Comparison of ENCODE assay signal across 7 mouse cellular contexts in genomic region chr2:165992270-165993172, GRCm38 (mm10). TPM values are rescaled to one million over a fixed set of nuclear protein-coding genes. Genes with fewer than 3 reads are reported as not detected.
A peak's percentile ranks its signal among the peaks of the same experiment; 100 is the strongest.
DNase-seq lines count a peak whose midpoint lies in the region; ATAC-seq and TF ChIP-seq lines count a peak whose summit lies in the region.

Ncoa3 (plus strand) TSS chr2:165992636.

- peak; percentile 88 for ATAC-seq in embryonic facial prominence, embryonic 13.5 days (ENCODE audit: insufficient number of reproducible peaks, insufficient read depth, low FRiP score, low TSS enrichment, low read depth)
- ATAC-seq in limb, embryonic 13.5 days (ENCODE audit: low FRiP score, low read depth), result peak; percentile 93
- peak; percentile 93 for ATAC-seq in midbrain, embryonic 16.5 days

- peak within 1 kb of the TSS; percentile 95 for H3K9ac ChIP-seq in embryonic facial prominence, embryonic 13.5 days
- peak within 1 kb of the TSS; percentile 97 for H3K9ac ChIP-seq in heart, adult 2 months (ENCODE audit: low read depth, low read length)
- H3K9ac ChIP-seq in limb, embryonic 13.5 days, result peak within 1 kb of the TSS; percentile 96
- peak within 1 kb of the TSS; percentile 97 for H3K9ac ChIP-seq in midbrain, embryonic 16.5 days (ENCODE audit: low read depth, low read length)

- H3K36me3 ChIP-seq in embryonic facial prominence, embryonic 13.5 days, result no peaks in the 10 kb centered on the region
- H3K36me3 ChIP-seq in heart, adult 2 months (ENCODE audit: control insufficient read depth, insufficient read depth, low read length), result peaks cover 16% of the 10 kb centered on the region
- H3K36me3 ChIP-seq in limb, embryonic 13.5 days, result no peaks in the 10 kb centered on the region
- no peaks in the 10 kb centered on the region for H3K36me3 ChIP-seq in midbrain, embryonic 16.5 days (ENCODE audit: control insufficient read depth, insufficient read depth, low read length)

- no peaks in the 10 kb centered on the region for H3K9me3 ChIP-seq in embryonic facial prominence, embryonic 13.5 days
- no peaks in the 10 kb centered on the region for H3K9me3 ChIP-seq in limb, embryonic 13.5 days
- H3K9me3 ChIP-seq in midbrain, embryonic 16.5 days (replicated peaks; ENCODE audit: control insufficient read depth, low read length, poor library complexity, severe bottlenecking), result no peaks in the 10 kb centered on the region

- peaks cover 4% of the 10 kb centered on the region for H3K79me2 ChIP-seq in heart, adult 2 months (replicated peaks; ENCODE audit: control insufficient read depth, insufficient read depth, low read length)

- 2% methylated on average over 103 of the region's 103 CpGs for WGBS in embryonic facial prominence, embryonic 13.5 days
- WGBS in heart, adult 2 months, result under 1% methylated on average over 103 of the region's 103 CpGs
- 3% methylated on average over 97 of the region's 103 CpGs for WGBS in limb, embryonic 13.5 days
- WGBS in midbrain, embryonic 16.5 days, result 2% methylated on average over 86 of the region's 103 CpGs

- peak within 1 kb of the TSS; percentile 80 for H3K27ac ChIP-seq in embryonic facial prominence, embryonic 13.5 days
- peak within 1 kb of the TSS; percentile 99 for H3K27ac ChIP-seq in heart, adult 2 months
- H3K27ac ChIP-seq in limb, embryonic 13.5 days, result peak within 1 kb of the TSS; percentile 61
- peak within 1 kb of the TSS; percentile 90 for H3K27ac ChIP-seq in midbrain, embryonic 16.5 days (ENCODE audit: low read length)

- intact Hi-C loops in heart, adult 2 months (cut with DNase I), result loop anchor here (2.0 to 5.0 kb wide), 4 partner anchors 40 to 78 kb away; no protein-coding TSS in a partner anchor

- H3K4me3 ChIP-seq in embryonic facial prominence, embryonic 13.5 days, result peak within 1 kb of the TSS; percentile 96
- H3K4me3 ChIP-seq in heart, adult 2 months, result peak within 1 kb of the TSS; percentile 91
- H3K4me3 ChIP-seq in limb, embryonic 13.5 days, result peak within 1 kb of the TSS; percentile 93
- peak within 1 kb of the TSS; percentile 91 for H3K4me3 ChIP-seq in midbrain, embryonic 16.5 days (ENCODE audit: low read depth, low read length)

- TF ChIP-seq EP300 in heart, adult 2 months (IDR thresholded peaks at IDR 0.05; ENCODE audit: insufficient read depth, low read depth, low read length), result peak; percentile 69

- H3K4me2 ChIP-seq in embryonic facial prominence, embryonic 13.5 days, result peak within 1 kb of the TSS; percentile 96
- peak within 1 kb of the TSS; percentile 82 for H3K4me2 ChIP-seq in limb, embryonic 13.5 days (replicated peaks)
- peak within 1 kb of the TSS; percentile 90 for H3K4me2 ChIP-seq in midbrain, embryonic 16.5 days (ENCODE audit: low read length)

- TF ChIP-seq POLR2A in heart, adult 2 months (IDR thresholded peaks at IDR 0.05; ENCODE audit: insufficient read depth, low read depth, low read length), result peak; percentile 97

- peak; percentile 94 to 98 for DNase-seq in adrenal gland, postnatal 36 days
- DNase-seq in heart, adult 2 months, result peak; percentile 94
- peak; percentile 90 to 91 for DNase-seq in kidney, adult 8-10 months
- DNase-seq in spleen, postnatal 10 days (ENCODE audit: low spot score in 2 of 2), result peak; percentile 79 to 94

- no peaks in the 10 kb centered on the region for H3K27me3 ChIP-seq in embryonic facial prominence, embryonic 13.5 days
- no peaks in the 10 kb centered on the region for H3K27me3 ChIP-seq in heart, adult 2 months (ENCODE audit: control insufficient read depth, insufficient read depth, low read length)
- no peaks in the 10 kb centered on the region for H3K27me3 ChIP-seq in limb, embryonic 13.5 days
- no peaks in the 10 kb centered on the region for H3K27me3 ChIP-seq in midbrain, embryonic 16.5 days (ENCODE audit: control insufficient read depth, insufficient read depth, low read depth, low read length)

- peaks cover 13% of the 10 kb centered on the region for H3K4me1 ChIP-seq in embryonic facial prominence, embryonic 13.5 days
- peaks cover 12% of the 10 kb centered on the region for H3K4me1 ChIP-seq in heart, adult 2 months (ENCODE audit: control insufficient read depth, insufficient read depth, low read length)
- H3K4me1 ChIP-seq in limb, embryonic 13.5 days, result peaks cover 18% of the 10 kb centered on the region
- H3K4me1 ChIP-seq in midbrain, embryonic 16.5 days (ENCODE audit: control insufficient read depth, insufficient read depth, low read length), result peaks cover 14% of the 10 kb centered on the region; the same call in 1 of the 2 replicates

- TF ChIP-seq CTCF in heart, adult 2 months (IDR thresholded peaks at IDR 0.05), result 0 out of 2 replicates have a peak, but pooled peaks have one; percentile 12

RNA-seq across cellular contexts. Expression of gene Ncoa3, which starts in this region (rescaled TPM):
- total RNA-seq in adrenal gland, postnatal 36 days (2021), result 10 to 100 TPM; 24.6 to 42.8 TPM
- polyA plus RNA-seq in embryonic facial prominence, embryonic 13.5 days (2015; fragmentation: Nextera tagmentation; extraction: Ambion mirVana), result 14.4 and 14.7 TPM in 2 replicates
- 10 to 100 TPM; 29.1 to 32.1 TPM for total RNA-seq in heart, adult 2 months (2021)
- 20.1 and 25.7 TPM in 2 replicates for polyA plus RNA-seq in heart, adult 2 months (2012; rRNA removed)
- 14.0 and 17.4 TPM in 2 replicates for polyA plus RNA-seq in limb, embryonic 13.5 days (2015; fragmentation: Nextera tagmentation; extraction: Ambion mirVana)
- polyA plus RNA-seq in midbrain, embryonic 16.5 days (2015; fragmentation: Nextera tagmentation; extraction: Ambion mirVana), result 15.5 and 16.0 TPM in 2 replicates

Comparison
In these comparisons a context has a peak if more than half of its experiments do, and no peak if none do; other contexts are left out.
1. Peak in every context shown above with its lines: DNase-seq, ATAC-seq, H3K4me3 ChIP-seq and H3K27ac ChIP-seq.